Mouse (Mus musculus) liver, adult (tissue): ENCODE measurements around the gene D430019H16Rik.

Experiments used
- GATA4 ChIP-seq: IDR thresholded peaks from 2 replicates; pipeline ENCODE4 v1.6.1; 2014; ENCODE audit warnings: mild to moderate bottlenecking, low read length; ENCODE audit not compliant: insufficient replicate concordance

The D430019H16Rik gene

GRCm38 (mm10) chr12:105517026-105517675 lies 63.5 kb downstream of the D430019H16Rik start:
- no peak for TF ChIP-seq GATA4

GRCm38 (mm10) chr12:105519851-105520250 lies 66.2 kb downstream of the D430019H16Rik start:
- no peak for TF ChIP-seq GATA4

GRCm38 (mm10) chr12:105521170-105521762 lies 67.6 kb downstream of the D430019H16Rik start:
- no peak for TF ChIP-seq GATA4

GRCm38 (mm10) chr12:105523737-105524136 lies 70.1 kb downstream of the D430019H16Rik start:
- no peak for TF ChIP-seq GATA4

GRCm38 (mm10) chr12:105526186-105526585 lies 72.5 kb downstream of the D430019H16Rik start:
- TF ChIP-seq GATA4, result no peak

- TF ChIP-seq GATA4, result no peak
Measured at GRCm38 (mm10) chr12:105526829-105527228, 73.2 kb downstream of the D430019H16Rik start.

GRCm38 (mm10) chr12:105529545-105529944 lies 75.9 kb downstream of the D430019H16Rik start:
- no peak for TF ChIP-seq GATA4

- TF ChIP-seq GATA4, result no peak
Measured at GRCm38 (mm10) chr12:105531724-105532371, 78.2 kb downstream of the D430019H16Rik start.

GRCm38 (mm10) chr12:105534842-105535241 lies 81.2 kb downstream of the D430019H16Rik start:
- no peak for TF ChIP-seq GATA4

GRCm38 (mm10) chr12:105535968-105536760 lies 82.5 kb downstream of the D430019H16Rik start:
- TF ChIP-seq GATA4, result no peak

- no peak for TF ChIP-seq GATA4
Measured at GRCm38 (mm10) chr12:105537162-105537561, 83.5 kb downstream of the D430019H16Rik start.

- TF ChIP-seq GATA4, result no peak
Measured at GRCm38 (mm10) chr12:105539649-105540048, 86.0 kb downstream of the D430019H16Rik start.

- no peak for TF ChIP-seq GATA4
Measured at GRCm38 (mm10) chr12:105541590-105542402, 88.1 kb downstream of the D430019H16Rik start.

GRCm38 (mm10) chr12:105542513-105542912 lies 88.9 kb downstream of the D430019H16Rik start:
- no peak for TF ChIP-seq GATA4
